Comparison of ENCODE assay signal across 1 mouse cellular context in the genomic region with DNA sequence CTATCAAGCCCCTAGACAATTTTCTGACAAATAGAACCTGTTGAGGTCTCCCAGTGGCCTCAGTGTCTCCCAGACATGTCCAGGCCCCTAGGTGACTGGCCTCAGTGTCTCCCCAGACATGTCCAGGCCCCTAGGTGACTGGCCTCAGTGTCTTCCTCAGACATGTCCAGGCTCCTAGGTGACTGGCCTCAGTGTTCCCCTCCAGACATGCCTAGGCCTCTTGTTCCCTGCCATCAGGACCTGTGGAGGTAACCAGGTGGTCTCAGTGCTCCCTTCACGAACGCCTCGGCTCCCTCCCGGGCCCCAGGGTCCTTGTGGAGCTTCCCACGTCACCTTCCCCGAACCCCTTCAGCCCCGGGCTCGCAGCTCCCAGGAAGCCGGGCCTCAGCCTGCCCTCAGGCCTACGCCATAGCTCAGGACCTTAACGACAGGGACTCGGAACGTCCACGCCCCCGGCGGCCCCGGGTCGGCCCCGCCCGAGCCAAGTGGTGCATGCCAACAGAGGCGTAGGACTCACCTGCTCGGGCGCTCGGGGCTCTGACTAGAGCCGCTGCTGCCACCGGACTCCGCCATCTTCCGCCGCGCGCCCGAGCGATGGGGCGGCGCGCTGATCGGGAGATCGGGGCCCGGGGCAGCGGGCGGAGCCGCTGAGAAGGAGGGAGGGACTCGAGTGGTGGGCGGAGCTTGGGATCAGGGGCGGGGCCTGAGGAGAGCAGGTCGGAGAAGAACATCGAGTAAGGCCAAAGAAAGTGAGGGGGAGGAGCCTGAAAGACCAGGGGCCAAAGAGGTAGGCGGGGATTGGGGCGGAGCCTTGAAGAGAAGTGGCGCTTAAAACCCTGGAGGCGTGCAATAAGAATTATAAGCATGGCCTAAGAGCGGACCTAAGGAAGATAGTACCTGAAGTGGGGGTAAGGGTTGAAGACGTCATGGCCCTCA.
TF ChIP-seq lines count a peak whose summit lies in the region.

A gene (minus strand): TSS at position 636 of the 936 bp plus-strand sequence.

TF ChIP-seq in CH12.LX, 34 proteins besides CTCF, POLR2A, EP300 and RAD21 (continued from another document):
- TF ChIP-seq NRF1 (IDR thresholded peaks at IDR 0.05; ENCODE audit: low read depth, low read length) (peak; percentile 37; the same call in 1 of the 2 replicates), MAFK (IDR thresholded peaks at IDR 0.05; ENCODE audit: insufficient replicate concordance, low read length) (no peak), ZKSCAN1 (IDR thresholded peaks at IDR 0.05; ENCODE audit: borderline replicate concordance, low read depth, low read length) (no peak), ZMIZ1 (IDR thresholded peaks at IDR 0.05; ENCODE audit: low read depth, low read length) (peak; percentile 42; the same call in 1 of the 2 replicates), MAX (IDR thresholded peaks at IDR 0.05; ENCODE audit: low read length) (peak; percentile 52; the same call in 1 of the 2 replicates)
TF ChIP-seq in CH12.LX: peak in this region for 11.
